Mouse (Mus musculus): ENCODE measurements around the gene Ttc39a.

Gene Ttc39a

GRCm38 (mm10) chr4:109420138-109420795 lies 13.8 kb downstream of the Ttc39a start:
- DNase-seq (ENCODE audit: low spot score in 2 of 2), result no peak

- DNase-seq (ENCODE audit: low spot score in 2 of 2), result no peak
These were observed 15.2 kb downstream of the Ttc39a start for GRCm38 (mm10) chr4:109421608-109422007.

GRCm38 (mm10) chr4:109422436-109422835 lies 16.0 kb downstream of the Ttc39a start:
- DNase-seq (ENCODE audit: low spot score in 2 of 2), result no peak

GRCm38 (mm10) chr4:109423438-109423837 lies 17.0 kb downstream of the Ttc39a start:
- DNase-seq (ENCODE audit: low spot score in 2 of 2), result no peak

- DNase-seq (ENCODE audit: low spot score in 2 of 2), result no peak
These were observed 20.6 kb downstream of the Ttc39a start for GRCm38 (mm10) chr4:109427058-109427457.

GRCm38 (mm10) chr4:109430250-109430649 lies 23.8 kb downstream of the Ttc39a start:
- DNase-seq (ENCODE audit: low spot score in 2 of 2), result no peak

GRCm38 (mm10) chr4:109430854-109431253 lies 24.4 kb downstream of the Ttc39a start:
- no peak for DNase-seq (ENCODE audit: low spot score in 2 of 2)

- DNase-seq (ENCODE audit: low spot score in 2 of 2), result no peak
These were observed 26.4 kb downstream of the Ttc39a start for GRCm38 (mm10) chr4:109432668-109433375.

- no peak for DNase-seq (ENCODE audit: low spot score in 2 of 2)
These were observed 27.2 kb downstream of the Ttc39a start for GRCm38 (mm10) chr4:109433641-109434040.

GRCm38 (mm10) chr4:109434256-109434655 lies 27.8 kb downstream of the Ttc39a start:
- no peak for DNase-seq (ENCODE audit: low spot score in 2 of 2)

GRCm38 (mm10) chr4:109437913-109438878 lies 31.8 kb downstream of the Ttc39a start:
- DNase-seq (ENCODE audit: low spot score in 2 of 2), result peak; percentile 48 to 51

- no peak for DNase-seq (ENCODE audit: low spot score in 2 of 2)
These were observed 32.7 kb downstream of the Ttc39a start for GRCm38 (mm10) chr4:109439101-109439500.

GRCm38 (mm10) chr4:109439825-109440248 lies 33.4 kb downstream of the Ttc39a start:
- DNase-seq (ENCODE audit: low spot score in 2 of 2), result no peak

GRCm38 (mm10) chr4:109440381-109440780 lies 34.0 kb downstream of the Ttc39a start:
- DNase-seq (ENCODE audit: low spot score in 2 of 2), result no peak

- DNase-seq (ENCODE audit: low spot score in 2 of 2), result no peak
These were observed 34.6 kb downstream of the Ttc39a start for GRCm38 (mm10) chr4:109441000-109441399.

GRCm38 (mm10) chr4:109442126-109442525 lies 35.7 kb downstream of the Ttc39a start:
- DNase-seq (ENCODE audit: low spot score in 2 of 2), result no peak

- DNase-seq (ENCODE audit: low spot score in 2 of 2), result no peak
These were observed 36.2 kb downstream of the Ttc39a start for GRCm38 (mm10) chr4:109442649-109443048.

- DNase-seq (ENCODE audit: low spot score in 2 of 2), result no peak
These were observed 38.0 kb downstream of the Ttc39a start for GRCm38 (mm10) chr4:109444471-109444870.

- DNase-seq (ENCODE audit: low spot score in 2 of 2), result no peak
These were observed 38.5 kb downstream of the Ttc39a start for GRCm38 (mm10) chr4:109444951-109445350.

- no peak for DNase-seq (ENCODE audit: low spot score in 2 of 2)
These were observed 39.0 kb downstream of the Ttc39a start for GRCm38 (mm10) chr4:109445397-109445796.

GRCm38 (mm10) chr4:109445956-109446355 lies 39.5 kb downstream of the Ttc39a start:
- DNase-seq (ENCODE audit: low spot score in 2 of 2), result no peak

GRCm38 (mm10) chr4:109448531-109448930 lies 42.1 kb downstream of the Ttc39a start:
- DNase-seq (ENCODE audit: low spot score in 2 of 2), result no peak
